Mouse (Mus musculus): ENCODE results near the gene Bbip1. TPM values are rescaled to one million over a fixed set of nuclear protein-coding genes. Genes with fewer than 3 reads are reported as not detected.

Gene Bbip1
- polyA plus RNA-seq, 1 experiment from 2014 or later, result 134 TPM

Other genes with a start within 250 kb of the Bbip1 start
- 73.9 and 74.2 TPM in 2 replicates for gene Pdcd4, start 52.4 kb downstream of the Bbip1 start, polyA plus RNA-seq (2014; fragmentation: Nextera tagmentation; extraction: Ambion mirVana)
- gene Shoc2, start 321 bp downstream of the Bbip1 start, polyA plus RNA-seq (2014; fragmentation: Nextera tagmentation; extraction: Ambion mirVana), result 59.9 and 76.7 TPM in 2 replicates
- 4.1 and 4.2 TPM in 2 replicates for gene Adra2a, start 99.5 kb upstream of the Bbip1 start, polyA plus RNA-seq (2014; fragmentation: Nextera tagmentation; extraction: Ambion mirVana)